Mouse (Mus musculus) macrophage (primary cell): Measurements from ENCODE around the gene Atad3a. TPM values are rescaled to one million over a fixed set of nuclear protein-coding genes. Genes with fewer than 3 reads are reported as not detected.
A peak's percentile ranks its signal among the peaks of the same experiment; 100 is the strongest.

ENCODE experiments used
- H3K27ac ChIP-seq: fragments of 350-480 bp; formaldehyde crosslinking; 2 replicates; pipeline ENCODE4 v1.9.0; 2021
- H3K36me3 ChIP-seq: fragments of 350-480 bp; formaldehyde crosslinking; 2 replicates; pipeline ENCODE4 v1.9.0; 2021; ENCODE audit errors: inconsistent target
- H3K4me3 ChIP-seq: fragments of 350-480 bp; formaldehyde crosslinking; 2 replicates; pipeline ENCODE4 v1.9.0; 2021; ENCODE audit errors: inconsistent target
- H3K79me2 ChIP-seq: fragments of 350-480 bp; formaldehyde crosslinking; 2 replicates; pipeline ENCODE4 v1.9.0; 2021; ENCODE audit errors: inconsistent target
- WGBS: methylation state at CpG from one replicate; pipeline ENCODE4 v1.1.7; 2026; ENCODE audit warnings: inconsistent platforms; ENCODE audit not compliant: missing documents; 5-methylcytosine and 5-hydroxymethylcytosine counted together
- polyA plus RNA-seq: library from polyadenylated mRNA; stranded (reverse); fragments of 250-400 nt; gene quantifications from 3 replicates; pipeline ENCODE4 v1.2.4, GENCODE M21; 2018; ENCODE audit warnings: inconsistent platforms

Atad3a gene
- polyA plus RNA-seq, 1 experiment from 2014 or later = 11.3 TPM

DNA sequence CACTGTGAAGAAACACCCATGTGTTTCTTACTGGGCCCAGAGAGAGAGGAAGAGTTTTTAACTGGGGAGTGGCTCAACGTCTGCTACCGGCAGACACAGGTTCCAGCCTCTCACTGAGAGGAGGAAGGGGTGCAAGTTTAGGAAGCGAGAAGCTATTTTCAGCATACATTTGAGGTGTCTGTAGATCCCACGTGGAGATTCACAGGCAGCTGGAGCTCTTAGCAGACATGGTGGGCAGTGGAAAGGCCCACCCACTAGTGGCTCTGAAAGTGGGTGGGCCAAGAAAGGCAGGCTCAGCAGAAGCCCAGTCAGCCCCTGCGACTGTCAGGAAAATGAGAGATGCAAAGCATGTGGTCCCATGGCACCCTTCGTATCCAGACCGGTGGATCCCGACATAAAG, 22.6 kb downstream of the Atad3a start:
- Histone ChIP-seq H3K4me3 (no peak overlapping the region), H3K36me3 (peaks cover 2% of the 10 kb centered on the region; the same call in 1 of the 2 replicates), H3K79me2 (peaks cover 5% of the 10 kb centered on the region; the same call in 1 of the 2 replicates), H3K27ac (no peak overlapping the region)
- 76% methylated on average over 8 of the region's 8 CpGs for WGBS

DNA sequence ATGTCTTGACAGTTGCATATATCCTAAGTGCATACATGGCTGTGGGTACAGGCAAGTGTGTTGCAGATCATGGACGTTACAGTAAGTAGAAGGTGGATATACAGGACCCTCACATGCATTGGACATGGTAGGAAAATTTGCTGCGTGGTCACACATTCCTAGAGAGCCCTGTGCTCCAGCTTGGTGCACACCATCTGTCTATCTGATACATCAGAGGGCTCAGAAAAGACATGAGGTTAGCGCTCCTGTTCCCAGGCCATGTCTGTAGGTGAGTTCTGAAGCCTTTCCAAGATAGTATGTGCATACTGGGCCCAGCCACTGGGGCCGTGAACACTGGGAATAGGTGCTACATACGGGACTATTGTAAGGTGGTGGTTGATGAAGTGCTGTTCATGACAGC, 24.5 kb downstream of the Atad3a start:
- Histone ChIP-seq H3K79me2 (peaks cover 5% of the 10 kb centered on the region; the same call in 1 of the 2 replicates), H3K27ac (no peak overlapping the region), H3K36me3 (no peaks in the 10 kb centered on the region; the same call in 1 of the 2 replicates), H3K4me3 (no peak overlapping the region)
- WGBS = 94% methylated on average over 5 of the region's 5 CpGs

DNA sequence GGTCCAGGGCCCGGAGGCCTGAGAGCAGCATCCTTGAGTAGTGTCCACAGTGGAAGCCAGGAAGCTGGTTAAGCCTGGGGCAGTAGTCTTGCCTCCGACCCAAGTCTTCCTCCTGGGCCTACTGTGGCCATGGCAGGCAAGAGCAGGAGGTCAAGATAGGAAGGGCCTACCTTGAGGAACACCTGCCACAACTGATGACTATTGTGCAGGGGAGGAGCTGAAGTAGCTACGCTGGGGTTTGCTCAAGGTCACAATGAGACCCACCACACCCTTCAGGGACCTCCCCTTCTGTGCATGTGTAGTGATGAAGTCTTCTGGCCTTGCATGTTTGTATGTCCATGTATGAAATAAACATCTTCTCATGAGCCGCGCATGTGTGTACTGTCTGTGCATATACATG, 25.1 kb downstream of the Atad3a start:
- peak overlapping the region; percentile 29 for H3K4me3 ChIP-seq
- H3K79me2 ChIP-seq = peaks cover 5% of the 10 kb centered on the region; the same call in 1 of the 2 replicates
- 73% methylated on average over 5 of the region's 5 CpGs for WGBS
- no peak overlapping the region for H3K27ac ChIP-seq
- no peaks in the 10 kb centered on the region; the same call in 1 of the 2 replicates for H3K36me3 ChIP-seq

DNA sequence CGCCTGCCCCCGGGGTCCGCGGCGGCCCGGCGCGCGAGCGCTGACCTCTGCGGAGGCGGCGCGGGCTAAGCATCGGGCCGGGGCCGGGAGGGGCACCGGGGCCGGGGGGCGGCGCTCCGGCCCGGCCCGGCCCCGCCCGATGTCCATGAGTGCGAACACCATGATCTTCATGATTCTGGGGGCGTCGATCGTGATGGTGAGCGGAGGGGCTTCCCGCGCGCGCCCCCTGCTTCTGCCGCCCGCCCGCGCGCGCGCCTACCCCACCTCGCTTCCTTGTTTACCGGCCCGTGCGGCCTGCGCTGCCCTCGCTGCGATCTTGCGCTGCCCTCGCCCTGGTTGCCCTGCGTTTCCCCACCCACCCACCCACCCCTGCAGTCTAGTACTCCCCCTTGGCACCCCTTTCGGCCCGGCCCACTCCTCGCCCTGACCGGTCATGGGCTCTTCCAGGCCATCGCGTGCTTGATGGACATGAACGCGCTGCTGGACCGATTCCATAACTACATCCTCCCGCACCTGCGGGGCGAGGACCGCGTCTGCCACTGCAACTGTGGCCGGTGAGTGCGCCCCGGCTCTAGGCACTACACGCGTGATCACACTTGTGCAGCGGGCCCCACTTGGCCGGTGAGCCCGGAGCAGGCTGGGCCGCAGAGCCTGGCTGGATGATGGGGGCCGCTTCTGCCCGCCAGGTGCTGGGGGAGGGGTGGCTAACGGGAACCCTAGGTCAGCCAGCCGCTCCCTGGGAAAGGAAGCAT, 25.8 kb downstream of the Atad3a start:
- 1% methylated on average over 52 of the region's 79 CpGs for whole genome bisulfite sequencing
- peak overlapping the region; percentile 29 for H3K4me3 ChIP-seq
- no peak overlapping the region for H3K27ac ChIP-seq
- peaks cover 5% of the 10 kb centered on the region; the same call in 1 of the 2 replicates for H3K79me2 ChIP-seq
- no peaks in the 10 kb centered on the region; the same call in 1 of the 2 replicates for H3K36me3 ChIP-seq

DNA sequence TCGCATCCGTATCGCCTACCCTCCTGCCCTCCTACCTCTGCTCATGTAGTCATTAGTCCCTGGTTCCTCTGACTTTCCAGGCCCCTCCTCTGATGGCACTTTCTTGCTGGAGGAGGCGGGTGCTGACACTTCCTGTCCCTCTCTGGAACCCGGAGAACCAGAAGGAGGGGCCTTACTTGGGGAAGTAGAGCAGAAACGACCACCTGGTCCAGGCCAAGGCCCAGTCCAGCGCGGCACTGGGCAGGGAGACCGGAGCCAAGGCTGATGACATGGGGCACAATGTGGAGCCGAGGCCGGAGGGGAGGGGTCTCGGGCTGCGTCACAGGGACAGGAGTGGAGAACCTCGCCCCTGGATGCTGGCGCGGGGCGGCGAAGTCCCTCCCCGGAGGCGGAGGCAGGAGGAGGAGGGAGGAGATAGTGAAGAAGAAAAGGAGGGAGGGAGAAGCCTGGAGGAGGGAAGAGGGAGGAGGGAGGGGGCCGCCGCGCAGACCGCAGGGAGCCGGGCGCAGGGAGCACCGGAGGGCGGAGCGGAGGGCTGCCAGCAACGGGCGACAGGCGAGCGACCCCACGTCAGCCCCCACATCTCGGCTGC, 26.4 kb downstream of the Atad3a start, which contains the start of gene Tmem240:
TSS of gene Tmem240 (plus strand) at position 451 of the 592 bp plus-strand sequence.
- Histone ChIP-seq H3K4me3 (peak within 1 kb of the TSS; percentile 48), H3K27ac (peak within 1 kb of the TSS; percentile 84), H3K79me2 (peaks cover 5% of the 10 kb centered on the region; the same call in 1 of the 2 replicates), H3K36me3 (no peaks in the 10 kb centered on the region; the same call in 1 of the 2 replicates)
- WGBS = 1% methylated on average over 15 of the region's 35 CpGs

DNA sequence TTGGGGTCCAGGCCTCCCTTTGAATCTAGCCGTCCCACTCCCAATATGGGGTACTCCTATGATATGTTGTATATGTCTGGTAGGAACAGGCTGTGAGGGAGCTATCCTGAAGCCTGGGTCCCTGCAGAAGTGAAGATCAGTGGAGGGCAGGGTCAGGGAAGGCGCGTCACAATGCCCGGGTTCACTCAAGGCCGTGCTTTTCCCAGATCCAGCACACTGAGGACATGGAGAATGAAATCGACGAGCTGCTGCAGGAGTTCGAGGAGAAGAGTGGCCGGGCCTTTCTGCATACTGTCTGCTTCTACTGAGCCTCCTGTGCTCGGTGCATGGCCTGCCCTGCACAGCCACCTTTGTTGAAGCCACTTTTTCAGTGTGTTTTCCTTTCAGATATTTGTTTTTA, 27.6 kb downstream of the Atad3a start:
- H3K27ac ChIP-seq = peak overlapping the region; percentile 84
- H3K36me3 ChIP-seq = no peaks in the 10 kb centered on the region; the same call in 1 of the 2 replicates
- WGBS = 96% methylated on average over 7 of the region's 10 CpGs
- peak overlapping the region; percentile 48; the same call in 1 of the 2 replicates for H3K4me3 ChIP-seq
- H3K79me2 ChIP-seq = peaks cover 5% of the 10 kb centered on the region; the same call in 1 of the 2 replicates

DNA sequence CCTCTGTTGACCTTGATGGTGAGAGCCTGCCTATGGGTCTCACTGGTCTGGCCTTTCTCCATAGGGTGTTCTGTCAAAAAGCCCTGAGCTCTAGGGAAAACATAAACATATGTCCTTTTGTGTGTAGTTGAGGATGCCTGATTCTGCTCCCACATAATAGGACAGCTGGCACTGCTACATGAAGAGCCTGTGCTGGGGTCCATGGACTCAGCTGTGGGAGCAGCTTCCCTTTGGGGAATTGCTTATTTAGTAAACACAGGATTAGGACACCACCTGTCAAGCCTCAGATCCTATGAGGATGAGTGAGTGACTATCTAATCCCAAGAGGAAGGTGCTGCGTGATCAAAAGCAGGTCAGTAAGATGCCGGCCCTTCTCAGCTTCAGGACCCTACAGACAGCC, 32.9 kb downstream of the Atad3a start:
- H3K4me3 ChIP-seq = no peak overlapping the region
- H3K36me3 ChIP-seq = peaks cover 27% of the 10 kb centered on the region
- no peaks in the 10 kb centered on the region; the same call in 1 of the 2 replicates for H3K79me2 ChIP-seq
- no peak overlapping the region for H3K27ac ChIP-seq
- 100% methylated on average over 2 of the region's 2 CpGs for WGBS

DNA sequence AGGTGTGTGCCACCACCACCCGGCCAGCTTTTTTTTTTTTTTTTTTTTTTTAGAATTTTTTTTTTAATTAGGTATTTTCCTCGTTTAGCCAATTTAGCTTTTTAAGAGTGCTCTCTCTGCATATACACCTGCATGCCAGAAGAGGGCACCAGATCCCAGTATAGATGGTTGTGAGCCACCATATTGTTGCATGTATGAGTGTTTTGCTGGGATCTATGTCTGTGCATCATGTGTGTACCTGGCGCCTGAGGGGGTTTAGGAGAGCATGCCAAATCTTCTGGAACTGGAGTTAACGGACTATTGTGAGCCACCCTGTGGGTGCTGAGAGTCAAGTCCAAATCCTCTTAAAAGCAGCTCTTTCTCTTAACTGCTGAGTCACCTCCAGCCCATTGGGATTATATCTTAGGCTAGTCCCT, 39.2 kb downstream of the Atad3a start:
- Histone ChIP-seq H3K36me3 (peaks cover 36% of the 10 kb centered on the region), H3K4me3 (no peak overlapping the region), H3K27ac (no peak overlapping the region), H3K79me2 (no peaks in the 10 kb centered on the region; the same call in 1 of the 2 replicates)
- 29% methylated on average over 3 of the region's 4 CpGs for WGBS

DNA sequence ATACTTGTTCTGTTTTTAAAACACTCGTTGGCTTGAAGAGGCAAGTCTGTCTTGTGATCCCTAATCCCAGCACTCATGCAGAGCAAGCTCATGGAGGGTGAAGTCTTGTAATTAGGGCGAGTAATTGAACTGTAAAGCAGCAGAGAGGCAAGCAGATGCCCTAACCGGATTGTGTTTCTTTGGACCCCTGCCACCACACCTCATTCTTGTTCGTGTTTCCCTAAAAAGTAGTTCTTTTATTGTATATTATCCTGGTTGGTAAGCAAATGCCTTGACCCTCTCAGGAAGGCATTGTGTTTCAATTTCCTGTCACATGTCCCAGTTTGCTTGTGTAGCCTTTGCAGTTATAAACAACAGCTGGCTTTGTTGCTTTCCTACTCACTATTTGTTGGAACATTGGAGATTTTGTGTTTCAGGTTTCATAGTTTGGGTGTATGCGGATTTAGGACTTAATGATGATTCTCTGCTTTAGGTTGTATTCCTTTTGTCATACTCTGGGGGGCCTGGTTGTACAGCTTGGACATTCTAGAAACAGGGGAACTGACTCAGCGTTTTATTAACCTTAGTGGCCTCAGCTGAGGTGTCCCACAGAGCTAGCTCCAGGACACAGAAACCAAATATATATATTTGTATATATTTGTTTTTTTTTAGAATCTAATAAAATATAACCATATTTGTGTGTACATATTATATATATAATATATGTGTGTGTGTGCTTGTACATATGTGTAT, 50.2 kb downstream of the Atad3a start:
- 21% methylated on average over 6 of the region's 6 CpGs for WGBS
- H3K36me3 ChIP-seq = peaks cover 17% of the 10 kb centered on the region; the same call in 1 of the 2 replicates
- peak overlapping the region; percentile 76 for H3K27ac ChIP-seq
- no peak overlapping the region for H3K4me3 ChIP-seq
- H3K79me2 ChIP-seq = peaks cover 100% of the 10 kb centered on the region

DNA sequence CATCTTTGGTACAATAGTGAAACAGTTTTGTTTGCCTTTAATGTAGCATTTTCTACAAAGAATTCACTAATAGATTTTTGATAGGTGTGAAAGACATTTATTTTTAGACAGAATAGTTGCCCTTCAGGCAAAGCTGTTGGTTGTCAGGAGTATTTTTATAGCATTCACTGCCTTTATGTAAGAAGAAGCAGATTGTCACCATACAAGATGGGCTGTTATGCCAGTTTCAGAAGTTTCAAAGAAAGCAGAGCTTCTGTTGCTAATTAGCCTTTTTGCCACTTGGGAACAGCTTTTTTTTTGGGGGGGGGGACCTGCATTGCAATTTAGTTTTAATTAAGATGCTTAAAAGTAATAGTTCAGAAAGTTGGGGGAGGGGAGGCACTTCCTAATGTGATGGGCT, 51.9 kb downstream of the Atad3a start:
- Histone ChIP-seq H3K27ac (peak overlapping the region; percentile 76), H3K36me3 (0 out of 2 replicates have a peak, but pooled peaks cover 1% of the 10 kb centered on the region), H3K79me2 (peaks cover 89% of the 10 kb centered on the region), H3K4me3 (no peak overlapping the region)

DNA sequence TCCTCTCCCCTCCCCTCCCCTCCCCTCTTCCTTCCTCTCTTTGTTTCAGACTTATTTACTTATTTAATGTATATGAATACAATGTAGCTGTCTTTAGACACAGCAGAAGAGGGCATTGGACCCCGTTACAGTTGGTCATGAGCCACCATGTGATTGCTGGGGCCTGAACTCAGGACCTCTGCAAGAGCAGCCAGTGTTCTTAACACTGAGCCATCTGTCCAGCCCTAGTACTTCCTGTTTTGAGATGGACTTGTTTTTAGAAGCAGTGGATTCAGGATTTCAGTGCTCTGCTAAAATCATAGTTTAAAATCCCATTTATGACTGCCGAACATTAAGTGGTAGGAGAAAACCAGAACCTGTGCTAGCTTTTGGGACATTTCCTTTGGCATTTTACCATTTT, 52.3 kb downstream of the Atad3a start:
- Histone ChIP-seq H3K36me3 (no peaks in the 10 kb centered on the region), H3K79me2 (peaks cover 85% of the 10 kb centered on the region), H3K27ac (peak overlapping the region; percentile 76), H3K4me3 (no peak overlapping the region)
- 63% methylated on average over 2 of the region's 2 CpGs for WGBS

DNA sequence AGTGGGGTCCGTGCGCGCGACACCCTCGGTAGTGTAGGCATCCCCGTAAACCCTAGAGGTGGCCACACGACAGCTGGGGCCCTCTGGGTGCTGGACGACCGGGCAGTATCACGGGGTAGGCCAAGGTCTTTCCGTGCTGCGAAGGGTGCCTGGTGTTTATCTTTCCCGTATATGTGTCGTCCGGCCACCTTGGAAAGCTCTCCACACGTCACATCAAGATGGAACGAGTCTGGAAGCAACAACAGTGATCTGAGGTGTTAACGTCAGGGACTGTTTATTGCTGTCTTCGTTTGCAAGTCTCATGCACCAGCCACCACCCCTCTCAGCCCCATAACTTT, 55.3 kb downstream of the Atad3a start:
- H3K27ac ChIP-seq = peak overlapping the region; percentile 89
- H3K36me3 ChIP-seq = no peaks in the 10 kb centered on the region
- peaks cover 55% of the 10 kb centered on the region for H3K79me2 ChIP-seq
- under 1% methylated on average over 17 of the region's 19 CpGs for WGBS
- peak overlapping the region; percentile 75 for H3K4me3 ChIP-seq

DNA sequence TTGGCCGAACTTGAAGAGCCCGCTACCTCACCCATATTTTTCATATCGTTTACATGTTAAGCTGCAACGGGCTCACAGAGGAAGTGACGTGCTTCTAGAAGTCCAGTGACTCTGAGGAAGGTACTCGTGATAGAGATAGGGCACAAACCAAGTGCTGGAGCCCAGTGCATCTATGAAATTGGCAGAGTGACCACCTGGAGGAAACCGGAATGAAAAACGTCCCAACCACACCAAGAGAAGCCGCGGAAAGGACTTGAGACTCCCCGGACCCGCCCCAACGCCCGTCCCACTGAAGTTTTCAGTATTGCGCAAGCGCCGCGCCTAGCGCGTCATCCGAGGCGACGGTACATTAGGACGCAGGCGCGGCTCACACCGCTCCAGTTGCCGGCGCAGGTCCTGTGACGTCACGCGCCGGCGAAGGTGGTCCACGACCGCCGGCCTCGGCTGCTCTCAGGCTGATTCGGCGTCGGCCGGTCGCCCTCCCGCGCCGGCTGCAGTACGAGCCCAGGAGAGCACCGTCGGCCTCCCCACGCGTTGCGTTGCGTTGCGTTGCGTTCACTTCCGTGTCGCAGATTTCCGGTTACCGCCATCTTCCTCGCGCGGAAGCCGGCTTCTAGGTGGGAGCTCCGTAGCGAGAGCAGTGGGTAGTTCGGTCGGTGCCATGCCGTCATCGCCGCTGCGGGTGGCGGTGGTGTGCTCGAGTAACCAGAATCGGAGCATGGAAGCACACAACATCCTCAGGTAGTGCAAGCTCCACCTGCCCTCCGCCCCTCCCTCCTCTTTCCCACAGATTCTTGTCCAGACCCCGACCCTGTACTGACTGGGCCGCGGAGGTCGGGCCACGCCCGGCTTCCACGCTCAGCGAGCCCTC, 55.9 kb downstream of the Atad3a start, which contains the start of gene Ssu72:
TSS of gene Ssu72 (plus strand) at position 80 of the 871 bp plus-strand sequence.
- Histone ChIP-seq H3K36me3 (no peaks in the 10 kb centered on the region), H3K27ac (peak within 1 kb of the TSS; percentile 89), H3K79me2 (peaks cover 49% of the 10 kb centered on the region), H3K4me3 (peak within 1 kb of the TSS; percentile 75)
- under 1% methylated on average over 82 of the region's 83 CpGs for WGBS
